Mouse (Mus musculus): ENCODE measurements at regions not wholly inside any gene's neighbourhood (a gene's known extent, or its start where the extent isn't known, plus 50 kb on each side); places are given as distances from the start of the nearest gene placed in this dataset.

DNA sequence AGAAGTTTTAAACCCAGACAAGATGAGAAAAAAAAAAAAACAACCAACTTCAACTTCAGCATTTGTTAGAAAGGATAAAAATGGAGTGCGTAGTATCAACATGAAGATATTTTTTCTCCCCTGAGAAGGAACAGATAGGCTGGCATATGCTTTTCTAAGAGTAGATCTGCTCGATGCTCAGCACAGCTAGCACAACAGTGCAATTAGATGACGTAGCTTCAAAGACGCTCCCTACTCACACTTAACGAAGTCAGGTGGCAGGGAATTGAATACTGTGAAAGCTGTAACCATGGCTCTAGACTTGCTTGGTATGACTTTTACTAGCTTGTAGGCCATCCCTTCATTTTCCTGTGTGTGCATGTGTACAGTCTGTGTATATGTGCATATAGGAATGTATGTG lies 299.5 kb downstream of the Tmem182 start:
- TF ChIP-seq CTCF (IDR thresholded peaks at IDR 0.05; ENCODE audit: low read depth, low read length) (no peak), POLR2A (IDR thresholded peaks at IDR 0.05; ENCODE audit: insufficient read depth, low read length) (no peak)
